Mouse (Mus musculus) forebrain, embryonic 14.5 days (tissue): ENCODE data around the gene Ctu2. TPM values are rescaled to one million over a fixed set of nuclear protein-coding genes. Genes with fewer than 3 reads are reported as not detected.

ENCODE experiments used
- ATAC-seq: fragments of 200-750 bp; cut with Nextera tagmentation; 2 replicates; pipeline ENCODE4 v1.8.0; 2017; ENCODE audit warnings: mild to moderate bottlenecking, moderate library complexity
- DNase-seq: peaks from one replicate; pipeline ENCODE4 v3.0.0-alpha.2; 2015; ENCODE audit warnings: low spot score
- H3K27ac ChIP-seq: fragments of 300-500 bp; sonication (generic); 2 replicates; pipeline ENCODE4 v1.5.1; 2014; ENCODE audit warnings: low read depth, mild to moderate bottlenecking, control low read depth, low read length, moderate library complexity
- H3K27me3 ChIP-seq: fragments of 300-500 bp; sonication (generic); replicated peaks from 2 replicates; pipeline ENCODE4 v1.6.1; 2014; ENCODE audit warnings: low read length, control low read depth, mixed read lengths; ENCODE audit not compliant: control insufficient read depth, insufficient read depth
- H3K36me3 ChIP-seq: fragments of 300-500 bp; sonication (generic); 2 replicates; pipeline ENCODE4 v1.6.1; 2014; ENCODE audit warnings: low read length, control low read depth; ENCODE audit not compliant: control insufficient read depth, insufficient read depth
- H3K4me1 ChIP-seq: fragments of 300-500 bp; sonication (generic); 2 replicates; pipeline ENCODE4 v1.6.1; 2014; ENCODE audit warnings: antibody characterized with exemption, low read length, control low read depth; ENCODE audit not compliant: control insufficient read depth, insufficient read depth
- H3K4me2 ChIP-seq: fragments of 300-500 bp; sonication (generic); 2 replicates; pipeline ENCODE4 v1.6.1; 2014; ENCODE audit warnings: mild to moderate bottlenecking, control low read depth, low read length
- H3K4me3 ChIP-seq: fragments of 300-500 bp; sonication (generic); 2 replicates; pipeline ENCODE4 v1.5.1; 2014; ENCODE audit warnings: low read depth, low read length, control low read depth
- H3K9ac ChIP-seq: fragments of 300-500 bp; sonication (generic); 2 replicates; pipeline ENCODE4 v1.6.1; 2014; ENCODE audit warnings: mild to moderate bottlenecking, low read length, control low read depth, moderate library complexity
- H3K9me3 ChIP-seq: fragments of 300-500 bp; sonication (generic); replicated peaks from 2 replicates; pipeline ENCODE4 v1.6.1; 2016; ENCODE audit warnings: low read length, control low read depth, mixed read lengths; ENCODE audit not compliant: control insufficient read depth
- WGBS: fragments of 180-500 bp; shearing (Covaris S2); extraction: QIAGEN DNeasy Blood & Tissue Kit; methylation state at CpG from one replicate; pipeline ENCODE4 v1.1.7; 2014; 5-methylcytosine and 5-hydroxymethylcytosine counted together
- polyA plus RNA-seq: library from polyadenylated mRNA; unstranded; fragments of >200 nt; fragmentation: Nextera tagmentation; extraction: Ambion mirVana; gene quantifications from 2 replicates; pipeline ENCODE4 v1.2.1, GENCODE M21; 2014

Ctu2 gene
- polyA plus RNA-seq, 1 experiment from 2014 or later, result 81.3 TPM

GRCm38 (mm10) chr8:122523652-122524360 lies 47.9 kb downstream of the Ctu2 start:
- Histone ChIP-seq H3K9me3 (no peaks in the 10 kb centered on the region), H3K27ac (peak overlapping the region; percentile 52), H3K4me1 (peaks cover 19% of the 10 kb centered on the region), H3K4me3 (no peak overlapping the region), H3K36me3 (no peaks in the 10 kb centered on the region), H3K4me2 (peak overlapping the region; percentile 44), H3K27me3 (no peaks in the 10 kb centered on the region), H3K9ac (peak overlapping the region; percentile 45; the same call in 1 of the 2 replicates)
- ATAC-seq, result peak; percentile 85
- peak; percentile 86 for DNase-seq
- WGBS, result 9% methylated on average over 23 of the region's 23 CpGs

- no peaks in the 10 kb centered on the region for H3K9me3 ChIP-seq
- H3K27me3 ChIP-seq, result no peaks in the 10 kb centered on the region
- 46% methylated on average over 6 of the region's 6 CpGs for WGBS
- no peak overlapping the region for H3K27ac ChIP-seq
- DNase-seq (no peak), ATAC-seq (peak; percentile 22; the same call in 1 of the 2 replicates)
- peak overlapping the region; percentile 44 for H3K4me2 ChIP-seq
- no peak overlapping the region for H3K4me3 ChIP-seq
- H3K9ac ChIP-seq, result no peak overlapping the region; the same call in 1 of the 2 replicates
- H3K4me1 ChIP-seq, result peaks cover 19% of the 10 kb centered on the region
- no peaks in the 10 kb centered on the region for H3K36me3 ChIP-seq
Measured at GRCm38 (mm10) chr8:122524506-122524905, 48.6 kb downstream of the Ctu2 start.

GRCm38 (mm10) chr8:122525004-122525403 lies 49.1 kb downstream of the Ctu2 start:
- Histone ChIP-seq H3K27me3 (no peaks in the 10 kb centered on the region), H3K9ac (no peak overlapping the region), H3K4me3 (no peak overlapping the region), H3K9me3 (no peaks in the 10 kb centered on the region), H3K4me1 (peaks cover 19% of the 10 kb centered on the region), H3K4me2 (no peak overlapping the region), H3K27ac (no peak overlapping the region), H3K36me3 (no peaks in the 10 kb centered on the region)
- no peak for ATAC-seq
- DNase-seq, result no peak
- WGBS, result 77% methylated on average over 6 of the region's 6 CpGs

- DNase-seq (no peak), ATAC-seq (no peak)
- H3K36me3 ChIP-seq, result no peaks in the 10 kb centered on the region
- H3K27ac ChIP-seq, result no peak overlapping the region
- H3K9ac ChIP-seq, result no peak overlapping the region
- WGBS, result 74% methylated on average over 3 of the region's 3 CpGs
- no peaks in the 10 kb centered on the region for H3K9me3 ChIP-seq
- H3K4me3 ChIP-seq, result no peak overlapping the region
- H3K4me2 ChIP-seq, result no peak overlapping the region
- no peaks in the 10 kb centered on the region for H3K27me3 ChIP-seq
- peaks cover 19% of the 10 kb centered on the region for H3K4me1 ChIP-seq
Measured at GRCm38 (mm10) chr8:122526084-122526483, 50.1 kb downstream of the Ctu2 start.

- 79% methylated on average over 7 of the region's 7 CpGs for WGBS
- Histone ChIP-seq H3K27me3 (no peaks in the 10 kb centered on the region), H3K4me1 (peaks cover 19% of the 10 kb centered on the region), H3K36me3 (no peaks in the 10 kb centered on the region), H3K9me3 (no peaks in the 10 kb centered on the region), H3K4me3 (no peak overlapping the region), H3K4me2 (no peak overlapping the region), H3K27ac (no peak overlapping the region), H3K9ac (no peak overlapping the region)
- DNase-seq, result no peak
- ATAC-seq, result no peak
Measured at GRCm38 (mm10) chr8:122526526-122527170, 50.7 kb downstream of the Ctu2 start.

- DNase-seq (no peak), ATAC-seq (no peak)
- Histone ChIP-seq H3K4me3 (no peak overlapping the region), H3K27me3 (no peaks in the 10 kb centered on the region), H3K36me3 (no peaks in the 10 kb centered on the region), H3K4me2 (no peak overlapping the region), H3K9me3 (no peaks in the 10 kb centered on the region), H3K4me1 (peaks cover 18% of the 10 kb centered on the region), H3K27ac (no peak overlapping the region), H3K9ac (no peak overlapping the region)
- 92% methylated on average over 3 of the region's 3 CpGs for WGBS
Measured at GRCm38 (mm10) chr8:122527937-122528336, 52.0 kb downstream of the Ctu2 start.

- ATAC-seq (no peak), DNase-seq (no peak)
- Histone ChIP-seq H3K36me3 (no peaks in the 10 kb centered on the region), H3K9me3 (no peaks in the 10 kb centered on the region), H3K4me2 (no peak overlapping the region), H3K27ac (no peak overlapping the region), H3K4me3 (no peak overlapping the region), H3K4me1 (peaks cover 6% of the 10 kb centered on the region), H3K27me3 (no peaks in the 10 kb centered on the region), H3K9ac (no peak overlapping the region)
- WGBS, result 85% methylated on average over 4 of the region's 4 CpGs
Measured at GRCm38 (mm10) chr8:122529159-122529558, 53.2 kb downstream of the Ctu2 start.

- H3K9ac ChIP-seq, result no peak overlapping the region
Measured at GRCm38 (mm10) chr8:122531312-122531711, 55.4 kb downstream of the Ctu2 start.

More at GRCm38 (mm10) chr8:122531312-122531711, 55.4 kb downstream of the Ctu2 start:
- Histone ChIP-seq H3K27me3 (no peaks in the 10 kb centered on the region), H3K4me1 (no peaks in the 10 kb centered on the region), H3K4me2 (no peak overlapping the region), H3K27ac (no peak overlapping the region), H3K4me3 (no peak overlapping the region), H3K9me3 (no peaks in the 10 kb centered on the region), H3K36me3 (no peaks in the 10 kb centered on the region)
- ATAC-seq (no peak), DNase-seq (no peak)
- WGBS, result 85% methylated on average over 8 of the region's 8 CpGs
